Mouse (Mus musculus) heart, postnatal 0 days (tissue): Measurements from ENCODE around the gene Sez6l.

Experiments
- CTCF ChIP-seq: IDR thresholded peaks from 2 replicates; pipeline ENCODE4 v1.5.1; 2016; ENCODE audit warnings: antibody characterized with exemption, control low read depth, low read depth
- EP300 ChIP-seq: IDR thresholded peaks from 2 replicates; pipeline ENCODE4 v1.6.1; 2016; ENCODE audit warnings: antibody characterized with exemption, low read depth

GRCm38 (mm10) chr5:112487504-112487903, 89.5 kb downstream of the Sez6l start:
- no peak for TF ChIP-seq EP300
- TF ChIP-seq CTCF: no peak
